Mouse (Mus musculus) common myeloid progenitor, adult 5-6 weeks (primary cell): ENCODE measurements at regions not wholly inside any gene's neighbourhood (a gene's known extent, or its start where the extent isn't known, plus 50 kb on each side); places are given as distances from the start of the nearest gene placed in this dataset.
A peak's percentile ranks its signal among the peaks of the same experiment; 100 is the strongest.

Source experiments
- ATAC-seq: replicated peaks from 2 replicates; pipeline ENCODE4 v1.8.0; 2016; ENCODE audit warnings: low read depth, mild to moderate bottlenecking, moderate TSS enrichment, inconsistent platforms; ENCODE audit not compliant: poor library complexity, severe bottlenecking

DNA sequence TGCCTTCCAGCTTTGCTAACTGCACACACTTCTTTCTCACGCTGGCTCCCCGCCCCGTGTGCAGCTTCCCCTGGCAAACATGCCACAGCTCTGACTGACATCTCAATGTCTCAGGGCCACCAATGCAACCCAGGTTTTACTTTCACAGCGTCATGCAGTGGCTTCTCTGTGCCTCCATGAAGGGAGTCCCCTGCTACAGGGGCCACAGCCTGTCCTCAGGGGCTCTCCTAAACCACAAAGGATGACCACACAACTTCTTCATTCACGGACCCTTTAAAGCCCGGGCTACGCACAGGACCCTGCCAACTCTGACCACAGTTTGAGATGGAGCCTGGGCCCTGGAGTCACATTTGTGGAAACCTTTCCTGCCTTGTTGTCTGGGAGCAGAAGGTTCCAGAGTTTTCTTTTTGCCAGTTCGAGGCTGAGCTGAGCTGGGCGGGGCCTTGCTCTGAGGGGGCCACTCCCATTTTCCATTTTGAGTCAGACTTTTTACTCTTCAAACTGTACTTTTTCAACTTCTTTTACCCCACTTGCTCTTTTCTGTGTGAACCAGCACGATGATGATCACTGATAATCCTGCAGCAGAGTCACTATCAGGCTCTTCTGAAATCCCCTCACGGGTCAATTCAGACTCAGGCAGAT lies 73.7 kb upstream of the 1700021F07Rik start:
- peak; percentile 73 for ATAC-seq

DNA sequence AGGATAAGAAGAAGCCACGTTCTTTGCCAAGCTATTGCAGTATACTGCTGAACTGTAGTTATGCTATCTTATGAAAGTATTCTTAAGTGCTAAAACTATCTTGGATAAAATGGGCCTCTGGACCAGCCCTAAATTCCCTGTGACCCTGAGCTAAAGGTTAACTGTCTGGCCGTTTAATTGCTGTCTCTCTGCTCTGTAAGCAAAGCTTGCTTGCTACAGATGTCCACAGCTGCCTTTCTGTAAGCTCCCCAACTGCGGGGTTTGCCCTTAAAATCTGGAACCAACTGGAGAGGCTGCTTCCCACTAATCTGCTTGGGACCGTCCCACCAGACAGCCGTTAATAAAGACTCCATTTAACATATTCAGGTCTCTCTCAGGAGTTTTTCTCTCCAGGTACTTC lies 73.2 kb upstream of the 1700021F07Rik start:
- ATAC-seq = no peak

DNA sequence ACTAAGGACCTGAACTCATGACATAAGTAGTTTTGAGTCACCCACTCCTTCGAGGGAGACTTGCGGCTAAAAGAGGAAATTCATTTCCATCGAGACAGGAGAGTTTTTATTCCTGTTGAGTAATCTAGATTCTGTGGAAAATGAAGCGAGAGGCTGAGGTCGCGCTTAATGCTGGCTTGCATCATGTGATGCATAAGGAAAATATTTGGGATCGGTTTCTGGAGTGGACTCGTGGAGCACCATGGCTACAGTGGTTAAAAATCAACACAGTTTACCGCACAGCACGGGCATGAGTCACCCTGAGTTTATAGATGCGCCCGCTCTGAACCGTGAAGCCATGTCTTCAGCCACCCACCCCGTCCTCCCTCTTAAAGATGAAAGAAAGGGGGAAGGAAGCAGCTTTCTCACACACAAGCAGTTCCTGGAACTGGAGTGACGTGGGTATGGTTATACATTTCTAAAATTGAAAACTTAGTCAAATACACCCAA lies 70.3 kb upstream of the 1700021F07Rik start:
- peak; percentile 67 for ATAC-seq

DNA sequence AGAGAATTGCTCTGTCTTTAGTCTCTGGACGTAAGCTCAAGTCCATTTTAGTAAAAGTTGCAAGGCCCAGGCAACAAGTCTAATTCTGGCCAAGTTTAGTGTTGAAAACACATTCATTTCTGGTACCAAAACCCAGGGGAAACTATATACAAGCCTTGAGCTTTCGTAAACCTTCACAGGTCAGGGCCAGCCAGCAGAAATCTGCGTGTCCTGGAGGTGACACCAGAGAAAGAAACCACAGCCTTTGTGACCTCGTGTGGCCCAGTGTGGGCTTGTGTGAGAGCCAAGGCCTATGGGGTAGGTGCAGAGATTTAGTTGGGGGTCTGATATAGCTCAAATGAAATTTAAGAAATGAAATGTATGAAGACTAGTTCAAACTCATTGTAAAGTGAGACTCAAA lies 69.6 kb upstream of the 1700021F07Rik start:
- ATAC-seq = no peak

DNA sequence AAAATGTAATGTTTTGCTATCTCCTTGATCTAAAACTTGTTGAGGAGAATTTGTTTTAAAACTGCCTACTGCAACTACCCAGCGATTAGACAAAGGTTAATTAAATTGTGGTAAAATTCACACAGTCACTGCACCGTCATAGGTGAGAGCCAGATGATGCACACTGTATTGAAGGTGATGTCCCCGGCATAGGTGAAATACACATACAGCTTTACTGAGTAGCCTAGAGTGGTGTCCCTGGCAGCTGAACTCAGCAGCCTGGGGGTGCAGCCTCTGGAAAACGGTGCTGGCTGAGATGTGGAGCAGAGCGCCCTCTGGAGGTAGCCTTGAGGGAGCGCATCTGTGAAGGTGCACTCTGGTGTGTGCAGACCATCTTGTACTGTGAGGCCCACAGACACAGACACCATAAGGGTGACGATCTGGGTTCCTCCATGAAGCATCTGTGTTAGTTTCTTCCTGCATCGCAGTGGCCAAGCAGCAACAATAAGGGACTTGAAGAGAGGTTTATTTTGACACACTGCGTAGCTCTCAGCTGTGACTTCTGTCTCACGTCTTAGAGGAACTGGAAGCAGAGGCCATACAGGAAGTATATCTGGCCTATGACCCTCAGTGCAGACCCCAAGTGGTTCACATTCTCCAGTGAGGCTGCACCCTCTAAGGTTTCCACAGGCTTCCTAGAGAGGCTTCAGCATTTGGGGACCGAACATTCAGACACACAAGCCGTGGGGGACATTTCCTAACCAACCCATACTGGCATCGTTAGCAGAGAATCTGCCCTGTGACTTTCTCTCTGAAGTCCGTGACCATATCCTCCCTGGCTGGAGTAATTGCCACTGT lies 68.6 kb upstream of the 1700021F07Rik start:
- ATAC-seq = peak; percentile 45

DNA sequence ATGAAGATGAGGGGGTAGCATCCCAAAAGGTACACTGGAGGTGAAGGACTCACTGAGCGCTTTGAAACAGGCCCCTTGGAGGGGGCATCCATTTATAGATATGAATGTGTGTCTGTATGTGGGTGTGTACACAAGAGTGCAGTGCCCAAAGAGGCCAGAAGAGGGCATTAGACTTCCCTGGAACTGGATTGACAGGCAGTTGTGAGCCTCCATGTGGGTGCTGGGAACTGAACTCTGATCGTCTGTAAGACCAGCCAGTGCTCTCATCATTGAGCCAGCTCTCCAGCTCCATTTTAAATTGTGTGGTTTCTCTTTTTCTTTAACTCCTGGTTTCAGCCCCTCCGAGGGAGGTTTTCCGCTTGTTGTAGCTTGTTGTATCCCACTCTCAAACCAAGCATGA lies 67.6 kb upstream of the 1700021F07Rik start:
- no peak for ATAC-seq

DNA sequence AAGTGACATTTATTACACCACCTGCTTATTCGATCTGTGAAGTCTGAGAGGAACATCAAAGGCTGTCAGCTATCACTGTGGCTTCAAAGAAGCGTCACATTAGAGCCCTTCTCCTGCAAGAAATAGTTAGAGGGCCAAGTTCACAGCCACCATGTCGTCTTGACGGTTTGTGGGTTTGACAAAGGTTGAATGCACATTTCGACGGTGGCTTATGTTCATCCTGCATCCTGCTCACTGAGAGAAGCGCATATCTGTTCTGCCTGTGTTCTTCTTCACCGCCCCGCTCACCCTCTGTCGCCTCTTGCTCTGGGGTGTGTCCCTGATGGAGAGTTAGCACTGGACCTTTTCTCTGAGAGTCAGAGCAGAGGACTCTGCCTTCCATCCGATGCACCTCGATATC lies 67.2 kb upstream of the 1700021F07Rik start:
- ATAC-seq = no peak

DNA sequence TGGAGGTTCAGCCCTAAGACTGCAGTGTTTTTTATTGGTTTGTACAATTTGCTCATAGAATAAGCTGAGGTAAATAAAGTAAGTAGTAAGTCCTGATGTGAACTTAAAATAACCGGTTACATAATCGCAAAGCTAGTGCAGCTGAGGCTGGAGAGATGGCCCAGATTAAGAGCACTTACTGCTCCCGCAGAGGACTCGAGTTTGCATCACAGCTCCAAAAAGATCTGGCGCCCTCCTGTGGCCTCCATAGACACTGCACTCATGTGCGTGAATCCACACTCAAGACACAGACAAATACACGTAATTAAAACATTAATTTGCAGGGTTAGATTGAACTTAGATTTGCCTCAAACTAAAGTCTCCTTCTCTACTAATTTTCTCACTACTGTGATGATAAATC lies 66.3 kb upstream of the 1700021F07Rik start:
- ATAC-seq = no peak

DNA sequence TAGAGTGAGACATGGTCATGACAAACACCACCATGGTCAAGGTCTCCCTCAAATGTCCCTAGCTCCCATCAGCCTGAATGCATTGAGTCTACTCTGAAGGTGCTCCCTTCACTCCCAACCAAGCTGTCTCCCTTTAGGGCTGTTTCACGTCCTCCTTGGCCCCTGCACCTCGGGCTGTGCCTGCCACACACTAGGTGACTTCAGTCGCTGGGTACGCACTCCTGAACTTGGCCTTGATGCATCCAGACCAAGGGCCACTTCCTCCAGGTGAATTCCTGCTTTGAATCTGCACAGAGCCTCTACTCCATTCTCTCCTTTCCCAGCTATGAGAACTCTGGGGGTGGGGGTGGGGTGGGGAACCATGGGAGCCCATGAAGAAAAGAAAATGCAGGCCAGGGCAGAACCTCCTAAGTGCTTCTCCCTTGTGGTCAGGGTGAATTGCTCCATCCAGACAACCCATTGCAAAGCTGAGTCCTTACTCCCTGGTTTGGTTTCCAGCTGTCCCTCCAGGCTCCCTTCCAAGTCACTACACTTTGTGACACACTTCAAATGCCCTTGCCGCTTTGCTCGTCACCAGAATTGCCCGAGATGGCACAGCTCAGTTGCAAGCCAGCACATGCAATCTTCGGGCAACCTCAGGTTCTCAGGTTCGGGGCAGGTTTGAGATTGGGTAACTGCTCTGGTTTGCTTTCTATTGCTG lies 65.3 kb upstream of the 1700021F07Rik start:
- no peak for ATAC-seq

DNA sequence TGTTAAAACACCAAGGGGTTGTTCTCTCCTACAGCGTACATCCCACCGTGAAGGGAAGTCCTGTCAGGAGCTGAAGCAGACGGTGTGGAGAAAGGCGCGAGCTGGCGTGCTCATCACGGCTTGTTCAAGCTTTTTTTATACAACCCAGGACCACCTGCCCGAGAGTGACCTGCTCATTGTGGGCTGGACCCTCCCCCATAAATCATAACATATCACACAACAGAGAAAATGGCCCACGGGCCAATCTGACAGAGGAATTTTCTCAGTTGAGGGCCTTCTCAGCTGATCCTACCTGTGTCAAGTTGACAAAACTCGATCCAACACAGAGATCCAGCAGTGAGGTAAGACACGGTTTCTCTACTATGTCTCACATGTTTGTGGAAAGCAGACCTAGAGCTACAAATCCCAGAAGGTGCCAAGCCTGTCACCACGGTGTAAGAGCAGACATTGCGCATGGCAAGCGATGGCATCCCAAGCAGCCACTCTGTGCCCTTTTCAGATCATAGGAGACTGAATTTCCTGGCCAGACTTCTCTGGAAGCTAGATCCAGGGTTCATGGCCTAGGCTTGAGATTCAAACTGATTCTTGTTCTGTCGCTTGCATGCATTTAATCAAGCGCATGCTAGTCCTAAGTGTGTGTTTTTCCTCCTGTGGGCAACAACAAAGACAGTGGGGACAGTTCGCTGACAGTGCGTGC lies 64.6 kb upstream of the 1700021F07Rik start:
- no peak for ATAC-seq

DNA sequence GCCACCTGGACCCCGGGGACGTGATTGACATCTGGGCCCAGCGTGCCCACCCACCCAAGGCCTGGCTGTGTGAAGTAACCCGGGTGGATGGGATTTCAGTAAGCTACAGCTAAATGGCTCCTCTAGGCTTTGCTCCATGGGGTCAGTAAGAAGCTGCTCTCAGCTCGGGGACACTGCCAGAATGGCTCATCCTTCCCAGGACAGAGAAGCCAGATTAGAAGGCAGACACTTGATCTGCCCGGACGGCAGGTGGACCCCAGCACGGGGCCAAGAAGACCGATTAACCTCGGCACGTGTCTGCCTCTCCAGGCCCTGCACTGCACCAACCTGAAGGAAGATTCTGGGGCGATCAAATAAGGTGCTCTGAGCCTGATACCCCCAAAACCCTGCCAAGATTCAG lies 63.5 kb upstream of the 1700021F07Rik start:
- ATAC-seq = no peak

DNA sequence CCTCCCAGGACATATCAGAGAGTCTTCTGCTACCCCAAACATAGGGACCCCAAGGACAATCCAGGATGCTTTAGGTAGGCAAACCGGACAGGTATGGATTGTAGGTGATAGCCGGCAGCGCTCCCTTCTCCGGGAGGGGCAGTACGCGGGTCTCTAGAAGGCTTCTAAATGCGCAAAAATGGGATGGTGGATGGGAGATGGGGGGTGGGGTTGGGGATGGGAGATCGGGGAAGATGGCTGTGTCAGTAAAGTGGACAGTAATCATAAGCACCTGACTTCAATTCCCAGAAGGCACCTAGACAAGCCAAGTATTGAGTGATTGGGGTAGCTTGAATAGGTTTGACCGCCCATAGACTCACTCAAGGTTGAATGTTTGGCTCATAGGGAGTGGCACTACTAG lies 59.1 kb upstream of the 1700021F07Rik start:
- ATAC-seq = no peak

DNA sequence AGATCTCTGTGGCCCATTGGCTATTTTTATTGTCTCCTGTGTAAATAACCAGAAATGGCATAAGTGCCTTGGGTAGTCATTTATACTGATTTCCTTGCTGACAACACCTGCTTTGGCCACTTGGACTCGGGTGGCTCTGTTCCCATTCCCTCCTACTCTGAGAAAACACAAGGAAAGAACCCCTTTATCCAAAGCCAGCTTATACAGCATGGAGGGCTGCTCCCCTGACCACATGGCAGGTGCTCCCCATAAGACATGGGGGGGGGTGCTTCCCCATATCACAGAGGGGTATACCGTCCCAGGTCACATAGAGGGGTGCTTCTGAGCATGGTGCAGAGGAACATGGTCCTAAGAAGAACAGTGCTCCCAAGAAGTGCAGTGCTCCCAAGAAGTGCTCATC lies 57.8 kb upstream of the 1700021F07Rik start:
- ATAC-seq = no peak

DNA sequence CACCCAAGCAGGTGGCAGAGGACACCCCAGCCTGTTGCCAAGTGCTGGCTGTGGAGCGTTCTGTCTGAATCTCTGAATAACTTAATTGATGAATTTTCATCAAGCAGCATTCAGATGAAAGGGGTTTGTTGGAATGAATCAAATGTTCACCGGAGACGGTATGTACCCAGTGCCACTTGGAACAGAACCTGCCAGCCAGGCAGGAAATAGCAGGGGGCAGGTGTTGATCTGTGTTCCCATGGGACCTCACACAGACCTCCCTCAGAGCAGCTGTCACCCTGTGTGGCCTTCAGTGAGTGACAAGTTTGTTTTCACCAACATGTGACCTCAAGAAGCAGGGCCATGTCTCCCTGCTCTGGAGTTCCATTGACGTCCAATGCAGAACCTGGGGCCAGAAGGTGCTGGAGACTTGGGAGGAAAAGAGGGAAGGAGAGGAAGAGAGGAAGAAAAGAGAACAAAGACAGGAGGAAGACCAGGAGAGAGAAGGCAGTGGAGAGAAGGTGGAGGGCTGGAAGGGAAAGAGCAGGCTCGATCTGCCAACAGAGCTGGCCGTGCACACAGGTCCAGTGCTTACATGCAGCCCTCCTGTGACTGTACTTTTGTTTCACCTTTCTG lies 57.3 kb upstream of the 1700021F07Rik start:
- no peak for ATAC-seq

DNA sequence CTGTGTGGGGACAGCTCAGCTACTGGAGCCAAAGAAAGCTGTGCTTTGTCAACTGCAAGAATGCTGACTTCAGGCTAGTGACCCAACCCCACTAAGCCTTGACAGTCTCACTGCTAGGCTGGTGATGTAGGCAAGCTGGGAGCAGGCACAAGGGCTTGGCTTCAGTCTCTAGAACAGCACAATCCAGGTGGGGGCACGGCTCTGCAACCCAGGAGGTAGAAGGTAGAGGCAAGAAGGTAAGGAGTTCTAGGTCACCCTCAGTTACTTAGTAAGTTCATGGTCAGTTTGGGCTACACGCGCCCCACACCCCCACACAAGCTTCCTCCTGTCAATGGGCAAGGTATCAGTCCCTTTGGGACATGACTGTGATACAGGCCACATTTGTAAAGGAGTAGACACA lies 54.2 kb upstream of the 1700021F07Rik start:
- ATAC-seq = no peak

DNA sequence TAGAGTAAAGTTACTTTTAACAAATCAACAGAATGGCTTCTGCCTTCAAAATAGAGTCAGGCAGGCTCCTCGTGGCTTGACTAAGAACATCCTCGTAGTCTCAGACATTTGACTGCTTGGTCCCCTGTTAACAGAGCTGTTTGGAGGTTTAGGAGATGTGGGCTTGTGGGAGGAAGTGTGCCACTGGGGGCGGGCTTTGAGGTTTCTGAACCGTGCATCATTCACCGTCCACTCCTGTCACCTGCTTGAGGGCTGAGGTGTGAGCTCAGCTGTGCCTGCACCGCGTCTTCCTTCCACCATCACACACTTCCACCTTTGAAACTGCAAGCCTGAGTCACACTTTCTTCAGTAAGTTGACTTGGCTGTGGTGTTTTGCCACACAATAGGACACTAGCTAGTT lies 52.6 kb upstream of the 1700021F07Rik start:
- peak; percentile 83 for ATAC-seq
